Mouse (Mus musculus): ENCODE results near the gene Pigw. TPM values are rescaled to one million over a fixed set of nuclear protein-coding genes. Genes with fewer than 3 reads are reported as not detected.

The Pigw gene
- 0.11 and 0.14 TPM in 2 replicates for polyA plus RNA-seq (2012)

DNA sequence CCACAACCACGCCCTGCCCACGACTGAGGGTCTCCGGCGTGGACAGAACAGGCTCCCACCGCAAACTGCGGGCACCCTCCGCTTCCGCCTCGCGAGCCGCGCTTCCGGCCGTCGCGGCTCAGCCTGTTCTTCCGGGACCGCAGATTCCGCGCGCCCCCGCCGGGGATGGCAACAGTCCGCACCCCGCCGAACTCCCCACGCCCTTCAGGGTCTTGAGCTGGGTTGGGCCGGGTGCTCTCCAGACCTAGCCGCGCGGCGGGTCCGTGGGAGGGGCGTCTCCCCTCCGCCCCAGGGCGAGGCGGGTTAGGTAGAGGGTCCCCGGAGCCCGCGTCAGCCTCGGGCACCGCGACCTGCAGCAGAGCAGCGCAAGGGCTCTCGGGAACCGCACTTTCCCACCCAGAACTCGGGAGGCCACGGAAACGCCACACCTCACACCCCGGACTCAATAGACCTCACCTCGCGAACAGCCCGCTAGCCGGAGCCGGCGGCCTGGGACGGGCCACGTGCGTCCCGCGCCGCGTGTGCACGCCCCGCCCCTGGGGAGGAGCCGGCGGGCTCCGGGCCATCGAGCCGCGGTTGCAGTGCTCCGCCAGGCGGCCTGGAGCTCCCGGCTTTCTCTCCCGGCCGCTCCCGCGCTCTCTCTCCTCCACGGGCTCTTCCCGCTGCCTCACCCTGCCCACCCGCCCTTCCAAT is at the start of gene Pigw, which contains the start of gene Myo19:
Pigw (minus strand) TSS at position 514 of the 693 bp plus-strand sequence.
Myo19 (plus strand) TSS at position 377 of the 693 bp plus-strand sequence.
- Histone ChIP-seq H3K9me3 (ENCODE audit: control insufficient read depth, low read length) (no peaks in the 10 kb centered on the region), H3K27me3 (ENCODE audit: control insufficient read depth) (no peaks in the 10 kb centered on the region), H3K36me3 (ENCODE audit: control insufficient read depth) (peaks cover 65% of the 10 kb centered on the region), H3K4me3 (replicated peaks) (peak within 1 kb of the TSS; percentile 85), H3K4me1 (ENCODE audit: control insufficient read depth) (peaks cover 62% of the 10 kb centered on the region)
- no peak for TF ChIP-seq GATA1 (IDR thresholded peaks at IDR 0.05; ENCODE audit: low read length)
- TF ChIP-seq TAL1 (IDR thresholded peaks at IDR 0.05; ENCODE audit: low read length), result no peak

DNA sequence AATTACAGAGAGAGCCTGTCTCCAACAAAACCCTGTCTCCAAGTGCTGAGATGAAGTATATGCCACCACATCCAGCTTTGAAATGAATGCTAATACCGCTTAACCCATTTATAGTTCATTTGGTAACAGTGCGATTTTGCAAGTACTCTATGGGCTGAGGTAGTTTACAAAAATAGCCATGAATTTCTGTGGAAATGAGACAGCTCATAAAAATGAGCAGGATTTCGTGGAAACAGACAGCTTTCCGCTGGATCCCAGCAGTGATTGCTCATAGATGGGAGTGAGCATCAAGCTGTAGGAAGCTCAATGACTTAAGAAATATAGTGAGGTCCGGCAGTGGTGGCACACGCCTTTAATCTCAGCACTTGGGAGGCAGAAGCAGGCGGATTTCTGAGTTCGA is 40.9 kb upstream of the Pigw start:
- Histone ChIP-seq H3K9me3 (ENCODE audit: control insufficient read depth, low read length) (no peaks in the 10 kb centered on the region), H3K27me3 (ENCODE audit: control insufficient read depth) (peaks cover 3% of the 10 kb centered on the region; the same call in 1 of the 2 replicates), H3K4me3 (replicated peaks) (no peak overlapping the region), H3K36me3 (ENCODE audit: control insufficient read depth) (no peaks in the 10 kb centered on the region), H3K4me1 (ENCODE audit: control insufficient read depth) (peaks cover 27% of the 10 kb centered on the region)
- TF ChIP-seq GATA1 (IDR thresholded peaks at IDR 0.05; ENCODE audit: low read length) (no peak), TAL1 (IDR thresholded peaks at IDR 0.05; ENCODE audit: low read length) (no peak)

DNA sequence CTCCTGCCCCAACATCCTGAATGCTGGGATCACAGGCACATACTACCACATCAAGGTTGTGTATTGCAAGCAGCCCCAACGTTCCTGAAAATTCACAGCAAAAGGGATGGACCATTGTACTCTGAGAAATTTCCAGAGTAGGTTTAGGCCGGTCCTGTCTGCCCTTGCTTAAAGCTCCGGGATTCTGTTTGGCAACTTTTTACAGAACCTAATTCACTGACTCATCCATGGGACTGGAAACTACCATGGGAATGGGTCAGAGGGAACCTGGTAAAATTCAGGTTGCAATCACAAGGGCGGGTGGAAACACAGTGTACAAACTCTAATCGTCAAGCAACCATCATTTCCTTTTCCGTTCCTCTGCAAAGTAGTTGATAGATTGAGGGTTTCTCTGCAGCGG is 39.9 kb upstream of the Pigw start:
- H3K9me3 ChIP-seq (ENCODE audit: control insufficient read depth, low read length), result no peaks in the 10 kb centered on the region
- peaks cover 3% of the 10 kb centered on the region; the same call in 1 of the 2 replicates for H3K27me3 ChIP-seq (ENCODE audit: control insufficient read depth)
- TF ChIP-seq TAL1 (IDR thresholded peaks at IDR 0.05; ENCODE audit: low read length), result no peak
- no peak for TF ChIP-seq GATA1 (IDR thresholded peaks at IDR 0.05; ENCODE audit: low read length)
- H3K4me3 ChIP-seq (replicated peaks), result no peak overlapping the region
- H3K36me3 ChIP-seq (ENCODE audit: control insufficient read depth), result no peaks in the 10 kb centered on the region
- peaks cover 36% of the 10 kb centered on the region for H3K4me1 ChIP-seq (ENCODE audit: control insufficient read depth)

DNA sequence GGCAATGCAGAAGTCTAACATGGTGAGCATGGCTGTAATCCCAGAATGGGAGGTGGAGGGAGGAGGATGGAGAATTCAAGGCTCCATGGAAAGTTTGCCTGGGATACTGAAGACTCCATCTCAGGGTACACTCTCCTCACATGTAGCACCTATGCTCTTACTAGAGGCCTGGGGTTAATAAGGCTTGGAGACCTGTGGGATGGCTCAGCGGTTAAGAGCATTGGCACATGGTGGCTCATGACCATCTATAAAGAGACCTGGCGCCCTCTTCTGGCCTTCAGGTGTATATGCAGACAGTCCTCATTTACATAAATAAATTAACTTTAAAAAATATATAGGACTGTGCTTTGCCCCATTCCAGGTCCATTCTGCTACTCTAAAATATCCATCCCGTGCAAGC is 39.2 kb upstream of the Pigw start:
- Histone ChIP-seq H3K36me3 (ENCODE audit: control insufficient read depth) (peaks cover 5% of the 10 kb centered on the region), H3K27me3 (ENCODE audit: control insufficient read depth) (peaks cover 3% of the 10 kb centered on the region; the same call in 1 of the 2 replicates), H3K9me3 (ENCODE audit: control insufficient read depth, low read length) (no peaks in the 10 kb centered on the region), H3K4me3 (replicated peaks) (no peak overlapping the region), H3K4me1 (ENCODE audit: control insufficient read depth) (peaks cover 43% of the 10 kb centered on the region)
- TF ChIP-seq TAL1 (IDR thresholded peaks at IDR 0.05; ENCODE audit: low read length) (no peak), GATA1 (IDR thresholded peaks at IDR 0.05; ENCODE audit: low read length) (no peak)

DNA sequence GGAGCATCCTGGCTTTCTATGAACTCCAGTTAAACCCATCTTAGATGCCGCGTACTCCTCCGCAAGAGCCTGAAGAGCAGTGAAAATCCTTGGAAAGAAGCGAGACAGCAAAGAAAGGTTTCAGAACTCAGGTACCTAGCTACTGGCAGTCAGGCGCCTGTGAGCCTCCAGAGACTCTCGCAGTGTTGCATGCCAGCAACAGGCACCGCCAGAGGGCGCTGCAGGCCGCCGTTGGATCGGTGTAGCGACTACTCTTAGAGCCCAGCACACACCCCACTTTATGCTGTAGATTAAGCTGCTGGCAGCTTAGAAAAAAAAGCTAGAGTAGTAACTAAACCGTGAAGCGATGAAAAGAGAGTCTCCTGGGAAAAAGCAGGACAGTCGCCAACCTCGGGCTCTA is 38.3 kb upstream of the Pigw start:
- no peaks in the 10 kb centered on the region for H3K9me3 ChIP-seq (ENCODE audit: control insufficient read depth, low read length)
- TF ChIP-seq GATA1 (IDR thresholded peaks at IDR 0.05; ENCODE audit: low read length) (no peak), TAL1 (IDR thresholded peaks at IDR 0.05; ENCODE audit: low read length) (no peak)
- peaks cover 3% of the 10 kb centered on the region; the same call in 1 of the 2 replicates for H3K27me3 ChIP-seq (ENCODE audit: control insufficient read depth)
- peaks cover 50% of the 10 kb centered on the region for H3K4me1 ChIP-seq (ENCODE audit: control insufficient read depth)
- H3K4me3 ChIP-seq (replicated peaks), result peak overlapping the region; percentile 33
- H3K36me3 ChIP-seq (ENCODE audit: control insufficient read depth), result peaks cover 14% of the 10 kb centered on the region

DNA sequence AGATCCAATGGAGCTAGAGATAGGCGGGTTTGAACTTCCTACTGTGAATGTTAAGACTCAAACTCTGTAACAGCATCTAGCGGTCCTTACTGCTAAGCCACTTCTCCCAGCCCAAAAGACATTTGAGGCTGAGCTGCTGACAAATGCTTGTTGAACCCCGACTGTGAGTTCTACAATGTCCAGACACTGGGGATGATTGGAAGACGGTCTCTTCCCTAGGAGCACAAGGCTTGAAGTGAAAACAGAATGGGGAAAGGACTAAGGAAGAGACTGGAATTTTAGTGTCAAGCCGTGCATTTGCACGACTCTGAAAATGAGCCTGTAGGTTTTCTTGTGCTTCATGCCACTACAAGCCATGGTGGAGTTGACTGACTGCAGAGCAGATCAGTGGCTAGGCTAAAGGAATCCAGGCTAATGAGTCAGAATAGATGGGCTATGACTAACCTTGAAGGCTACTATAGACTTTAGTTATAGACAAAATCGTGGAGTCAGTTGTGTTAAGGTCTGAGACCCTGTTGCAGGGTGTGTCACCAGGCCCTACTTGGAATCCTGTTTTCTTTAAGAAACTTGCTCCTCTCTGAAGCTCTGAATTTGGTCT is 36.7 kb upstream of the Pigw start:
- peak overlapping the region; percentile 76 for H3K4me3 ChIP-seq (replicated peaks)
- H3K36me3 ChIP-seq (ENCODE audit: control insufficient read depth), result peaks cover 28% of the 10 kb centered on the region
- no peaks in the 10 kb centered on the region for H3K9me3 ChIP-seq (ENCODE audit: control insufficient read depth, low read length)
- H3K27me3 ChIP-seq (ENCODE audit: control insufficient read depth), result peaks cover under 1% of the 10 kb centered on the region; the same call in 1 of the 2 replicates
- peaks cover 53% of the 10 kb centered on the region for H3K4me1 ChIP-seq (ENCODE audit: control insufficient read depth)
- TF ChIP-seq GATA1 (IDR thresholded peaks at IDR 0.05; ENCODE audit: low read length) (no peak), TAL1 (IDR thresholded peaks at IDR 0.05; ENCODE audit: low read length) (no peak)

DNA sequence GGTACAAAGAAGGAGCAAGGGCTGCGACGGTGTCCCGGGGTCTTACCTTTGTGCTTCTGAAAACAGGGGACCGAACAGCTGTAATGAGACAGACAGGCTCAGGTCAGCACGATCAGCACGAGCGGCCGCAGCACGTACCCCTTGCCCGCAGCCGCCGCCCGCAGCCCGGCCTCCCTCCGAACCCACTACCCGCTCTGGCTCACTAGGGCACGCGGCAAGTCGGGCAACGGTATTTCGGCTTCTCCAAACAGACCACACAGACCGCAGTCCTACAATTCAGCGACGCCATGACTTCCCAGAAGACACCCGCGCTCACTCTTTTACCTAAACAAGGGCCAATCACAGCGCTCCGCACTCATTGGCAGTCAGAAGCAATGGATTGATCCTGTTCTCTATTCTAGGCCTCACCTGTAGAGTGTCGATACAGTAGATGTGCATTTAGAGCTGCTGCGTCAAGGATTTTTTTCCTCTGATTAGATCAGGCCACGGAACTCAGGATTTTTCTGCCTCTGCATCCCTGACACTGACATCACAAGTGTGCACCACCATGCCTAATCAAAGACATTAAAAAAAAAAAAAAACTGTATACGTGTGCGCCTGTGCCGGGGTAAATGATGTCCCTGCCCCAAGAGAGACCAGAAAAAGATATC is 36.1 kb upstream of the Pigw start, which contains the start of gene Znhit3:
Znhit3 (minus strand) TSS at position 314 of the 650 bp plus-strand sequence.
- Histone ChIP-seq H3K4me1 (ENCODE audit: control insufficient read depth) (peaks cover 53% of the 10 kb centered on the region), H3K36me3 (ENCODE audit: control insufficient read depth) (peaks cover 35% of the 10 kb centered on the region), H3K4me3 (replicated peaks) (peak within 1 kb of the TSS; percentile 76), H3K9me3 (ENCODE audit: control insufficient read depth, low read length) (no peaks in the 10 kb centered on the region), H3K27me3 (ENCODE audit: control insufficient read depth) (no peaks in the 10 kb centered on the region)
- no peak for TF ChIP-seq TAL1 (IDR thresholded peaks at IDR 0.05; ENCODE audit: low read length)
- TF ChIP-seq GATA1 (IDR thresholded peaks at IDR 0.05; ENCODE audit: low read length), result no peak

DNA sequence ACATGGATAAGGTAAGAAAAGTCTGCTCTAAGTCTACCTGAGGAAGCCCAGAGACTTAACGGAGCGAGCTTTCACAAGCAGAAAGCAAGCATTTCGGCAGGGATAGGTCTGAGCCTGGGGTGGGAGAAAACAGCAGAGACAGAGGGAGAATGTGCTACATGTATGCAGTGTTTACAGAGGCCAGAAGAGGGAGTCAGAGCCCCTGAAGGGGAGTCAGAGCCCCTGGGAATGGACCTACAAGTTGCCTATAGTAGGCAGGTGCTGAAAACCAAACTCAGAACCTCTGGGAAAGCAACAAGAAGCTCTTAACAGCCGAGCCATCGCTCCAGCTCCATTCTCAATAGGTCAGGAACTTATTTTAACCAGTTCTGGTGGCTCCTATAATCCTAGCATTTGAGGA is 34.6 kb upstream of the Pigw start:
- Histone ChIP-seq H3K9me3 (ENCODE audit: control insufficient read depth, low read length) (no peaks in the 10 kb centered on the region), H3K4me3 (replicated peaks) (peak overlapping the region; percentile 76), H3K27me3 (ENCODE audit: control insufficient read depth) (no peaks in the 10 kb centered on the region), H3K36me3 (ENCODE audit: control insufficient read depth) (peaks cover 50% of the 10 kb centered on the region), H3K4me1 (ENCODE audit: control insufficient read depth) (peaks cover 52% of the 10 kb centered on the region)
- no peak for TF ChIP-seq TAL1 (IDR thresholded peaks at IDR 0.05; ENCODE audit: low read length)
- TF ChIP-seq GATA1 (IDR thresholded peaks at IDR 0.05; ENCODE audit: low read length), result no peak

DNA sequence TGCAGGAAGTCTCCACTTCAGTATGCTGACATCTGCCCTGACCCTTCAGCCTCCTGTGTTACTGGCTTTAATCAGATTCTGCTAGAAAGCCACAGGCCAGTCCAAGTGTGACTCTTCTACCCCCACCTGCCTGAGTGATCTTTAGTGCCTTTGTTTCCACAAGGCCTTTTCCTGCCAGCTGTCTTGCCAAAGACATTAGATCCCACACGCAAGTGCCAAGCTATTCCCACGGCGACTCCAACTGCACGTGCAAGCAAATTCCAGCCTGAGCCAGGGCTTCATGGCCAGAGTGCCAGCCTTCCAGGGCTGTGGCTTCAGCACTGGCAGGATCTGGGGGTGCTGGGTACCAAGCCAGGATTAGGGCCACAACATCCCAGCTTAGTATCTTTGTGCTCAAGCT is 30.3 kb upstream of the Pigw start:
- Histone ChIP-seq H3K9me3 (ENCODE audit: control insufficient read depth, low read length) (no peaks in the 10 kb centered on the region), H3K4me3 (replicated peaks) (no peak overlapping the region), H3K36me3 (ENCODE audit: control insufficient read depth) (peaks cover 91% of the 10 kb centered on the region), H3K27me3 (ENCODE audit: control insufficient read depth) (no peaks in the 10 kb centered on the region), H3K4me1 (ENCODE audit: control insufficient read depth) (peaks cover 24% of the 10 kb centered on the region)
- no peak for TF ChIP-seq GATA1 (IDR thresholded peaks at IDR 0.05; ENCODE audit: low read length)
- no peak for TF ChIP-seq TAL1 (IDR thresholded peaks at IDR 0.05; ENCODE audit: low read length)

Data from erythroblast, embryonic 14.5 days (primary cell).